Mouse (Mus musculus): ENCODE measurements around the gene Tmem243.

DNA sequence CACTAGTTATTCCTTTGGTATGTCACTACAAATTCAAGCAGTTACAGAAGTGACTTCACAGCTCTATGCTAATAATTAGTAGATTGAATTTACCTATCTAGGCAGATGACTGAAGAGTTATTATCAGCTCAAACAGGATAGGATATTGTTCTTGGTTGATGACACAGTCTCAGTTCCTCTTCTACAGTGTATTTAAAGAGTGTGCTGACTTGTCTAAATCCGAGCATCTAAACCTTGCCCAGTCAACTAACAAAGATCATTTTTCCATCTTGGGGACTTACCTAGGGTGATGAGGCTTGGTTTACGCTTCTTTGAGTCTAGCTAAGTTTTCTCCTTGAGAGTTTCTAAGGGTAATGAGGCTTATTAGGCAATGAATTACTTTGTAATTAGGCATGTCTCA, 72.8 kb downstream of the Tmem243 start:
- no peak for TF ChIP-seq MAFK (IDR thresholded peaks at IDR 0.05; ENCODE audit: insufficient read depth, low read depth, low read length)
- TF ChIP-seq CHD2 (IDR thresholded peaks at IDR 0.05; ENCODE audit: low read depth, low read length): no peak
